ENCODE assay signal across 24 mouse cellular contexts in genomic region chr3:82124567-82124966, GRCm38 (mm10). TPM values are rescaled to one million over a fixed set of nuclear protein-coding genes. Genes with fewer than 3 reads are reported as not detected.
DNase-seq lines count a peak whose midpoint lies in the region; ATAC-seq lines count a peak whose summit lies in the region.
"Had no signal": no experiment of that assay in that cellular context is flagged by ENCODE, and none has a peak within 500 bp of the region (broad histone marks: within the 10 kb centered on the region; RNA-seq: fewer than 3 reads in every experiment).

No protein-coding gene starts in this region.

- H3K27ac ChIP-seq in hindbrain, embryonic 13.5 days, result no peak overlapping the region
- H3K27ac ChIP-seq: embryonic facial prominence, embryonic 10.5 days; embryonic facial prominence, embryonic 12.5 days; forebrain, embryonic 13.5 days; forebrain, embryonic 15.5 days had no signal

- H3K4me3 ChIP-seq in hindbrain, embryonic 13.5 days, result no peak overlapping the region
- H3K4me3 ChIP-seq: embryonic facial prominence, embryonic 10.5 days; embryonic facial prominence, embryonic 12.5 days; forebrain, embryonic 13.5 days; forebrain, embryonic 15.5 days had no signal

- no peaks in the 10 kb centered on the region for H3K9me3 ChIP-seq in hindbrain, embryonic 13.5 days
- H3K9me3 ChIP-seq: embryonic facial prominence, embryonic 10.5 days; embryonic facial prominence, embryonic 12.5 days; forebrain, embryonic 13.5 days; forebrain, embryonic 15.5 days had no signal

- intact Hi-C loops in heart, postnatal 10 days (cut with DNase I), result no loop called here

- no peaks in the 10 kb centered on the region for H3K36me3 ChIP-seq in hindbrain, embryonic 13.5 days
- H3K36me3 ChIP-seq: embryonic facial prominence, embryonic 10.5 days; embryonic facial prominence, embryonic 12.5 days; forebrain, embryonic 15.5 days had no signal

- DNase-seq in heart, adult 18-20 months, result peak; percentile 30 to 36
- no peak for DNase-seq in heart, postnatal 10 days
- DNase-seq in Muller cell, postnatal 12 days (ENCODE audit: inconsistent ontology term), result peak; percentile 88
- no peak for DNase-seq in ovary, postnatal 10 days (ENCODE audit: low spot score)
- DNase-seq: adrenal gland, adult 8-10 months; adrenal gland, postnatal 14 days; adrenal gland, postnatal 36 days; cerebellum, adult 18-20 months; cerebellum, adult 8-10 months; cerebellum, adult 9-11 months; cerebellum, postnatal 14 days; cerebellum, postnatal 36 days; forebrain, postnatal 0 days had no signal

- H3K4me2 ChIP-seq in hindbrain, embryonic 13.5 days, result no peak overlapping the region
- H3K4me2 ChIP-seq: embryonic facial prominence, embryonic 12.5 days; forebrain, embryonic 13.5 days; forebrain, embryonic 15.5 days had no signal

- no peak overlapping the region for H3K9ac ChIP-seq in hindbrain, embryonic 13.5 days
- H3K9ac ChIP-seq: embryonic facial prominence, embryonic 12.5 days; forebrain, embryonic 13.5 days; forebrain, embryonic 15.5 days; forebrain, postnatal 0 days had no signal

- ATAC-seq in common myeloid progenitor, adult 5-6 weeks (replicated peaks; ENCODE audit: low read depth, poor library complexity, severe bottlenecking), result peak; percentile 71
- ATAC-seq in megakaryocyte progenitor cell, adult 5-6 weeks (replicated peaks; ENCODE audit: poor library complexity), result peak; percentile 39; the same call in 1 of the 2 replicates
- no peak for ATAC-seq in hindbrain, embryonic 13.5 days (ENCODE audit: low FRiP score)
- ATAC-seq: activated CD4-positive, CD25-positive, alpha-beta regulatory T cell, adult 4 months; forebrain, embryonic 13.5 days; forebrain, embryonic 15.5 days; forebrain, postnatal 0 days; Patski had no signal

- H3K27me3 ChIP-seq in hindbrain, embryonic 13.5 days, result no peaks in the 10 kb centered on the region
- H3K27me3 ChIP-seq: embryonic facial prominence, embryonic 12.5 days; forebrain, embryonic 13.5 days; forebrain, embryonic 15.5 days had no signal

- no peaks in the 10 kb centered on the region for H3K4me1 ChIP-seq in hindbrain, embryonic 13.5 days (replicated peaks)
- H3K4me1 ChIP-seq: embryonic facial prominence, embryonic 10.5 days; forebrain, embryonic 13.5 days; forebrain, embryonic 15.5 days had no signal

- WGBS in hindbrain, embryonic 13.5 days, result 82% methylated on average over 1 of the region's 1 CpGs

RNA-seq across cellular contexts. Expression of gene Gucy1a1, which starts 21.0 kb away (rescaled TPM):
- 10 to 100 TPM; 15.0 to 16.4 TPM for total RNA-seq in heart, adult 18-20 months (2021)
- total RNA-seq in heart, postnatal 10 days (2021), result 10 to 100 TPM; 38.9 to 49.6 TPM
- total RNA-seq in common myeloid progenitor, adult 5-6 weeks (2017), result 3.0 and 4.5 TPM in 2 replicates
- 0.17 TPM in 1 of 2 replicates, not detected in the other for total RNA-seq in megakaryocyte progenitor cell, adult 5-6 weeks (2015)
- total RNA-seq in megakaryocyte progenitor cell, adult 5-6 weeks (2017), result 4.1 TPM in 1 of 2 replicates, not detected in the other
- polyA plus RNA-seq in hindbrain, embryonic 13.5 days (2015; fragmentation: Nextera tagmentation; extraction: Ambion mirVana), result 13.4 and 15.3 TPM in 2 replicates
- total RNA-seq: MEL had no signal
- polyA plus RNA-seq: C2C12, Patski had no signal

RNA-seq across cellular contexts. Expression of gene Gucy1b1, which starts 50.1 kb away (rescaled TPM):
- 10 to 100 TPM; 10.3 to 12.0 TPM for total RNA-seq in heart, adult 18-20 months (2021)
- total RNA-seq in heart, postnatal 10 days (2021), result 10 to 100 TPM; 22.2 to 29.1 TPM
- total RNA-seq in common myeloid progenitor, adult 5-6 weeks (2017), result 0.87 and 2.0 TPM in 2 replicates
- 0.30 TPM in 1 of 2 replicates, not detected in the other for total RNA-seq in megakaryocyte progenitor cell, adult 5-6 weeks (2015)
- 0.37 TPM in 1 of 2 replicates, not detected in the other for total RNA-seq in megakaryocyte progenitor cell, adult 5-6 weeks (2017)
- 33.3 and 34.8 TPM in 2 replicates for polyA plus RNA-seq in hindbrain, embryonic 13.5 days (2015; fragmentation: Nextera tagmentation; extraction: Ambion mirVana)
- total RNA-seq: MEL had no signal
- polyA plus RNA-seq: C2C12, Patski had no signal

Comparison
In these comparisons a context has a peak if more than half of its experiments do, and no peak if none do; other contexts are left out.
1. DNase-seq: peak in heart, adult 18-20 months (2 of 2) and Muller cell, postnatal 12 days (single experiment); none in heart, postnatal 10 days (0 of 2) and ovary, postnatal 10 days (single experiment).